In genomic region chr3:51223556-51223955, GRCm38 (mm10) we compare ENCODE assay signal across 8 mouse cellular contexts. TPM values are rescaled to one million over a fixed set of nuclear protein-coding genes. Genes with fewer than 3 reads are reported as not detected.
DNase-seq lines count a peak whose midpoint lies in the region; ATAC-seq and TF ChIP-seq lines count a peak whose summit lies in the region.

No protein-coding gene starts in this region.

- no peak for ATAC-seq in kidney, embryonic 15.5 days (replicated peaks; ENCODE audit: low FRiP score)
- no peak for ATAC-seq in embryonic facial prominence, embryonic 11.5 days (replicated peaks; ENCODE audit: insufficient number of reproducible peaks, low FRiP score, low TSS enrichment, low read depth)
- no peak for ATAC-seq in hindbrain, postnatal 0 days
- no peak for ATAC-seq in midbrain, postnatal 0 days (ENCODE audit: low FRiP score)

- H3K4me3 ChIP-seq in kidney, embryonic 15.5 days (replicated peaks): peak overlapping the region; percentile 92; the same call in 1 of the 2 replicates
- 0 out of 2 replicates have a peak overlapping the region, but pooled peaks have one; percentile 91 for H3K4me3 ChIP-seq in embryonic facial prominence, embryonic 11.5 days (ENCODE audit: low read depth, low read length)
- peak overlapping the region; percentile 88 for H3K4me3 ChIP-seq in hindbrain, postnatal 0 days (ENCODE audit: low read length)
- peak overlapping the region; percentile 84 for H3K4me3 ChIP-seq in midbrain, postnatal 0 days (ENCODE audit: low read depth, low read length)

- peaks cover 40% of the 10 kb centered on the region for H3K4me1 ChIP-seq in kidney, embryonic 15.5 days
- no peaks in the 10 kb centered on the region for H3K4me1 ChIP-seq in embryonic facial prominence, embryonic 11.5 days (ENCODE audit: control insufficient read depth, insufficient read depth, low read length)
- H3K4me1 ChIP-seq in hindbrain, postnatal 0 days (ENCODE audit: insufficient read depth, low read length): no peaks in the 10 kb centered on the region
- H3K4me1 ChIP-seq in midbrain, postnatal 0 days (ENCODE audit: insufficient read depth, low read length): peaks cover 3% of the 10 kb centered on the region; the same call in 1 of the 2 replicates

- WGBS in kidney, embryonic 15.5 days: 19% methylated on average over 5 of the region's 5 CpGs
- 12% methylated on average over 5 of the region's 5 CpGs for WGBS in embryonic facial prominence, embryonic 11.5 days
- 20% methylated on average over 5 of the region's 5 CpGs for WGBS in hindbrain, postnatal 0 days
- 25% methylated on average over 5 of the region's 5 CpGs for WGBS in midbrain, postnatal 0 days

- H3K4me2 ChIP-seq in kidney, embryonic 15.5 days: peak overlapping the region; percentile 81
- peak overlapping the region; percentile 80; the same call in 1 of the 2 replicates for H3K4me2 ChIP-seq in embryonic facial prominence, embryonic 11.5 days (ENCODE audit: low read depth, low read length)
- H3K4me2 ChIP-seq in hindbrain, postnatal 0 days (ENCODE audit: low read depth, low read length): peak overlapping the region; percentile 69
- peak overlapping the region; percentile 61 for H3K4me2 ChIP-seq in midbrain, postnatal 0 days (ENCODE audit: low read depth, low read length, poor library complexity, severe bottlenecking)

- H3K36me3 ChIP-seq in kidney, embryonic 15.5 days: no peaks in the 10 kb centered on the region
- no peaks in the 10 kb centered on the region for H3K36me3 ChIP-seq in embryonic facial prominence, embryonic 11.5 days (replicated peaks; ENCODE audit: control insufficient read depth, insufficient read depth, low read depth, low read length)
- H3K36me3 ChIP-seq in hindbrain, postnatal 0 days (ENCODE audit: insufficient read depth, low read length): no peaks in the 10 kb centered on the region
- 0 out of 2 replicates have a peak, but pooled peaks cover 2% of the 10 kb centered on the region for H3K36me3 ChIP-seq in midbrain, postnatal 0 days (ENCODE audit: insufficient read depth, low read length)

- no peak for TF ChIP-seq CTCF in hindbrain, postnatal 0 days (IDR thresholded peaks at IDR 0.05; ENCODE audit: low read depth)
- TF ChIP-seq CTCF in midbrain, postnatal 0 days (IDR thresholded peaks at IDR 0.05): no peak

- DNase-seq in kidney, adult 8-10 months: no peak
- DNase-seq in embryonic facial prominence, embryonic 11.5 days (ENCODE audit: low spot score): no peak
- DNase-seq in hindbrain, postnatal 0 days (ENCODE audit: low spot score): no peak
- no peak for DNase-seq in midbrain, postnatal 0 days (ENCODE audit: low spot score)
- DNase-seq in layer of hippocampus, adult 18-20 months (ENCODE audit: low spot score in 2 of 2): no peak
- DNase-seq in ovary, postnatal 14 days (ENCODE audit: low spot score): no peak
- no peak for DNase-seq in kidney, postnatal 36 days

- H3K9ac ChIP-seq in kidney, embryonic 15.5 days: no peak overlapping the region
- H3K9ac ChIP-seq in embryonic facial prominence, embryonic 11.5 days (replicated peaks; ENCODE audit: low read length): no peak overlapping the region
- no peak overlapping the region for H3K9ac ChIP-seq in hindbrain, postnatal 0 days (replicated peaks; ENCODE audit: low read length)
- H3K9ac ChIP-seq in midbrain, postnatal 0 days (replicated peaks; ENCODE audit: low read length, poor library complexity, severe bottlenecking): peak overlapping the region; percentile 81; the same call in 1 of the 2 replicates

- H3K9me3 ChIP-seq in kidney, embryonic 15.5 days (replicated peaks): no peaks in the 10 kb centered on the region
- no peaks in the 10 kb centered on the region for H3K9me3 ChIP-seq in embryonic facial prominence, embryonic 11.5 days (replicated peaks; ENCODE audit: control insufficient read depth, low read length)
- no peaks in the 10 kb centered on the region for H3K9me3 ChIP-seq in hindbrain, postnatal 0 days (ENCODE audit: low read length)
- H3K9me3 ChIP-seq in midbrain, postnatal 0 days (ENCODE audit: low read length): no peaks in the 10 kb centered on the region

- H3K27me3 ChIP-seq in kidney, embryonic 15.5 days: 0 out of 2 replicates have a peak, but pooled peaks cover 4% of the 10 kb centered on the region
- H3K27me3 ChIP-seq in embryonic facial prominence, embryonic 11.5 days (ENCODE audit: control insufficient read depth, insufficient read depth, low read length): no peaks in the 10 kb centered on the region
- H3K27me3 ChIP-seq in hindbrain, postnatal 0 days (ENCODE audit: insufficient read depth, low read length): no peaks in the 10 kb centered on the region
- H3K27me3 ChIP-seq in midbrain, postnatal 0 days (ENCODE audit: insufficient read depth, low read length): no peaks in the 10 kb centered on the region

- peak overlapping the region; percentile 13 for H3K27ac ChIP-seq in kidney, embryonic 15.5 days
- H3K27ac ChIP-seq in embryonic facial prominence, embryonic 11.5 days (replicated peaks; ENCODE audit: low read depth, low read length): no peak overlapping the region
- peak overlapping the region; percentile 99; the same call in 1 of the 2 replicates for H3K27ac ChIP-seq in hindbrain, postnatal 0 days
- H3K27ac ChIP-seq in midbrain, postnatal 0 days (ENCODE audit: low read depth, low read length): no peak overlapping the region; the same call in 1 of the 2 replicates

RNA-seq across cellular contexts. Expression of gene Noct, which starts 0.7 kb away (rescaled TPM):
- polyA plus RNA-seq in kidney, embryonic 15.5 days (2015; fragmentation: Nextera tagmentation; extraction: Ambion mirVana): 8.5 and 8.8 TPM in 2 replicates
- 11.0 and 11.5 TPM in 2 replicates for polyA plus RNA-seq in embryonic facial prominence, embryonic 11.5 days (2014; fragmentation: Nextera tagmentation; extraction: Ambion mirVana)
- total RNA-seq in hindbrain, postnatal 0 days (2014; rRNA removed): 40.8 and 41.9 TPM in 2 replicates
- polyA plus RNA-seq in hindbrain, postnatal 0 days (2015; fragmentation: Nextera tagmentation; extraction: Ambion mirVana): 27.7 and 31.6 TPM in 2 replicates
- total RNA-seq in midbrain, postnatal 0 days (2014; rRNA removed): 50.0 and 51.7 TPM in 2 replicates
- polyA plus RNA-seq in midbrain, postnatal 0 days (2015; fragmentation: Nextera tagmentation; extraction: Ambion mirVana): 36.1 and 36.7 TPM in 2 replicates
- total RNA-seq in layer of hippocampus, adult 18-20 months (2021): 10 to 100 TPM; 59.5 to 60.3 TPM

Comparison
In these comparisons a context has a peak if more than half of its experiments do, and no peak if none do; other contexts are left out.
1. H3K27ac ChIP-seq: peak in kidney, embryonic 15.5 days (single experiment) and hindbrain, postnatal 0 days (single experiment); none in embryonic facial prominence, embryonic 11.5 days (single experiment) and midbrain, postnatal 0 days (single experiment).
2. Peak in every context shown above with its lines, with median percentiles within 50 percentile points of each other: H3K4me2 ChIP-seq and H3K4me3 ChIP-seq.